Mouse (Mus musculus) midbrain, embryonic 10.5 days (tissue): ENCODE measurements around the gene Etfdh. TPM values are rescaled to one million over a fixed set of nuclear protein-coding genes. Genes with fewer than 3 reads are reported as not detected.
"Not testable (repeated sequence)": the region's sequence is repeated elsewhere in the genome, so short reads cannot be mapped to it uniquely, and the experiment has no call there.

Experiments
- DNase-seq: peaks from one replicate; pipeline ENCODE4 v3.0.0-alpha.2; 2017; ENCODE audit warnings: low spot score
- H3K27ac ChIP-seq: fragments of 300-500 bp; sonication (generic); replicated peaks from 2 replicates; pipeline ENCODE4 v1.5.1; 2016; ENCODE audit warnings: mild to moderate bottlenecking
- H3K27me3 ChIP-seq: fragments of 300-500 bp; sonication (generic); 2 replicates; pipeline ENCODE4 v1.6.1; 2016; ENCODE audit warnings: low read depth, mild to moderate bottlenecking; ENCODE audit not compliant: poor library complexity, severe bottlenecking
- H3K36me3 ChIP-seq: fragments of 300-500 bp; sonication (generic); 2 replicates; pipeline ENCODE4 v1.6.1; 2016; ENCODE audit warnings: mild to moderate bottlenecking, moderate library complexity
- H3K4me1 ChIP-seq: fragments of 300-500 bp; sonication (generic); 2 replicates; pipeline ENCODE4 v1.6.1; 2016
- H3K4me3 ChIP-seq: fragments of 300-500 bp; sonication (generic); 2 replicates; pipeline ENCODE4 v1.5.1; 2016; ENCODE audit warnings: mild to moderate bottlenecking, moderate library complexity
- H3K9me3 ChIP-seq: fragments of 300-500 bp; sonication (generic); replicated peaks from 2 replicates; pipeline ENCODE4 v1.6.1; 2016; ENCODE audit warnings: mild to moderate bottlenecking
- WGBS: fragments of 180-500 bp; shearing (Covaris S2); methylation state at CpG from one replicate; pipeline ENCODE4 v1.1.7; 2016; 5-methylcytosine and 5-hydroxymethylcytosine counted together
- polyA plus RNA-seq: library from polyadenylated mRNA; unstranded; fragments of >200 nt; fragmentation: Nextera tagmentation; extraction: Ambion mirVana; gene quantifications from 2 replicates; pipeline ENCODE4 v1.2.1, GENCODE M21; 2016

Etfdh gene
- polyA plus RNA-seq, 1 experiment from 2014 or later, result 47.1 TPM

- peaks cover 19% of the 10 kb centered on the region for H3K4me1 ChIP-seq
- no peaks in the 10 kb centered on the region for H3K9me3 ChIP-seq
- no peaks in the 10 kb centered on the region for H3K27me3 ChIP-seq
- no peak overlapping the region for H3K27ac ChIP-seq
- no peaks in the 10 kb centered on the region for H3K36me3 ChIP-seq
- 73% methylated on average over 3 of the region's 3 CpGs for WGBS
- no peak for DNase-seq
- no peak overlapping the region for H3K4me3 ChIP-seq
Measured at GRCm38 (mm10) chr3:79574336-79574735, 55.0 kb downstream of the Etfdh start.

DNA sequence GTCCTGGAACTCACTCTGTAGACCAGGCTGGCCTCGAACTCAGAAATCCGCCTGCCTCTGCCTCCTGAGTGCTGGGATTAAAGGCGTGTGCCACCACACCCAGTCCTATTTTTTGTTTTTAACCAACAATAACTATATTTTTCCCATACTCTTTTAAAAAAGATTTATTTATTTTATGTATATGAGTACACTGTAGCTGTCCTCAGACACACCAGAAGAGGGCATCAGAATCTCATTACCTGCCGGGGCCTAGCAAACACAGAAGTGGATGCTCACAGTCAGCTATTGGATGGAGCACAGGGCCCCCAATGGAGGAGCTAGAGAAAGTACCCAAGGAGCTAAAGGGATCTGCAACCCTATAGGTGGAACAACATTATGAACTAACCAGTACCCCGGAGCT, 55.9 kb downstream of the Etfdh start:
- peaks cover 19% of the 10 kb centered on the region for H3K4me1 ChIP-seq
- H3K27me3 ChIP-seq, H3K27ac ChIP-seq, DNase-seq, H3K9me3 ChIP-seq, H3K4me3 ChIP-seq, H3K36me3 ChIP-seq: not testable (repeated sequence)
- WGBS, result 93% methylated on average over 5 of the region's 5 CpGs

DNA sequence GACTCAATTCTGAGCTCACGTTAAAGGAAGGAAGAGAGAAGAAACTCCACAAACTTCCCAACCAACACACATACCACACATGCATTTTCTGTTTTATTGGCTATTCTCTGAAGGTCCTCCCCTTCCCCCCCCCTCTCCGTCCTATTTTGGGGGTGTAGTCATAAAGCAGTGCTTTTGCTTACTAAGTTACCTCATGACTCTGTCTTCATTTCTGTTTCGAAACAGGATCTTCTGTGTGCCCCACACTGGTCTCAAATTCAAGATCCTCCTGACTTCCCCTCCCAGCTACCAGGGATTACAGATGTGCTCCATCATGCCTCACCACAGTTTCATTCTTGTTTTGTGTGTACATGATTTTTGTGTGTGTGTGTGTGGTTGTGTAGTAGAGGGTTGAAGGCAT, 56.9 kb downstream of the Etfdh start:
- H3K27me3 ChIP-seq, result 0 out of 2 replicates have a peak, but pooled peaks cover 5% of the 10 kb centered on the region
- H3K27ac ChIP-seq, result no peak overlapping the region
- peaks cover 26% of the 10 kb centered on the region for H3K4me1 ChIP-seq
- no peak for DNase-seq
- no peaks in the 10 kb centered on the region for H3K36me3 ChIP-seq
- no peak overlapping the region for H3K4me3 ChIP-seq
- 69% methylated on average over 3 of the region's 3 CpGs for WGBS
- no peaks in the 10 kb centered on the region for H3K9me3 ChIP-seq

DNA sequence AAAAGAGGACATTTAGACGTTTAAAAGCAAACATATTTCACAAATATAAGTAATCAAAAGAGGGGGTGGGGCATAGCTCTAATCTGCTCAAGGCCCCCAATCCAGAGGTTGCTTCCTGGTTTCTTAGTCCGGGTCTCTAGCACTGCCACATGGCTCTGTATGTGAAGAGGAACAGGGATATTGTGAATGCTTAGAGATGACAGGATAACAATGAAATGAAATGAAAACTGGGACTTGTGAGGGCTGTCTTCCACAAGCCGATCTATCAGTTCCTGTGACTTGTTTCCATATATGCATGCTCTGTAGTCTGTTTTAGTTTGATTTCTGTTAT, 60.0 kb downstream of the Etfdh start:
- H3K27me3 ChIP-seq, result 0 out of 2 replicates have a peak, but pooled peaks cover 5% of the 10 kb centered on the region
- 92% methylated on average over 3 of the region's 3 CpGs for WGBS
- no peaks in the 10 kb centered on the region for H3K9me3 ChIP-seq
- H3K4me3 ChIP-seq, result no peak overlapping the region
- H3K36me3 ChIP-seq, result no peaks in the 10 kb centered on the region
- no peak overlapping the region for H3K27ac ChIP-seq
- no peak for DNase-seq
- peaks cover 19% of the 10 kb centered on the region for H3K4me1 ChIP-seq

DNA sequence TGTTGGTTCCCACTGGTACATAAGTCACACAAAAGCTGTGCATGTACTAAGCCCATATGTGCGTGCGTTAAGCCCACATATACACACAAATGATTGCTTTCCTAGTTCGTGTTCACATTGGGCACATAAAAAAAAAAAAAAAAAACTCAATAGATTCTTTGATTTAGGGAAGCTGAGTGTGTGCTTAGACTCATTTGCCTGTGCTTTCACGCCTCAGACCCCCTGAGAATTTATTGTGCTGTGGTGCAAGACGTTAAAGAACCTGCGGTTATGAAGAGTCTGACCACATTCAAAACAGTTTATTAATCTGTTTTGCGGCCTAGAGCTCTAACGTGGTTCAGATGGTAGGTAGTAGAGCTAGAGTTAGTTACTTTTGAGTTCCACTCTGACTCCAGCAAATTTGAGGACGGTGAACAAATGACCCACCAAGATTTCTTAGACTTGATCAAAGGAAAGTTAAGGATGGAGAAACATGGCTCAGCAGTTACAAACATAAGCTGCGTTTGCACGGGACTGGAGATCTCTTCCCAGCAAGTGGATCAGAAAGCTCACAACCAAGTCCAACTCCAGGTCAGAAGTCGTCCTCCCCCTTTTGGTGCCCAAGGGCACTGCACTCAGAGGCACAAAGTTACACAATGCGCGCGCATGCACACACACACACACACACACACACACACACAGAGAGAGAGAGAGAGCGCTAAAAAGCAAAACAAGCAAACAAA, 60.5 kb downstream of the Etfdh start:
- no peak for DNase-seq
- peaks cover 19% of the 10 kb centered on the region for H3K4me1 ChIP-seq
- no peaks in the 10 kb centered on the region for H3K9me3 ChIP-seq
- H3K27ac ChIP-seq, result no peak overlapping the region
- peak overlapping the region; percentile 87; the same call in 1 of the 2 replicates for H3K4me3 ChIP-seq
- H3K36me3 ChIP-seq, result no peaks in the 10 kb centered on the region
- 0 out of 2 replicates have a peak, but pooled peaks cover 5% of the 10 kb centered on the region for H3K27me3 ChIP-seq
- 93% methylated on average over 16 of the region's 16 CpGs for WGBS

GRCm38 (mm10) chr3:79567703-79568362, 61.5 kb downstream of the Etfdh start, which contains the start of gene Fnip2:
Gene Fnip2, minus strand, starts transcription at chr3:79567796.
- H3K4me1 ChIP-seq, result peaks cover 19% of the 10 kb centered on the region
- peak within 1 kb of the TSS; percentile 90 for H3K27ac ChIP-seq
- H3K9me3 ChIP-seq, result no peaks in the 10 kb centered on the region
- H3K36me3 ChIP-seq, result no peaks in the 10 kb centered on the region
- 0 out of 2 replicates have a peak, but pooled peaks cover 5% of the 10 kb centered on the region for H3K27me3 ChIP-seq
- peak; percentile 96 for DNase-seq
- H3K4me3 ChIP-seq, result peak within 1 kb of the TSS; percentile 87
- under 1% methylated on average over 52 of the region's 55 CpGs for whole genome bisulfite sequencing

GRCm38 (mm10) chr3:79566716-79567691, 62.3 kb downstream of the Etfdh start:
- no peaks in the 10 kb centered on the region for H3K9me3 ChIP-seq
- DNase-seq, result no peak
- H3K36me3 ChIP-seq, result no peaks in the 10 kb centered on the region
- peak overlapping the region; percentile 90 for H3K27ac ChIP-seq
- H3K4me1 ChIP-seq, result peaks cover 19% of the 10 kb centered on the region
- 4% methylated on average over 59 of the region's 60 CpGs for WGBS
- H3K4me3 ChIP-seq, result peak overlapping the region; percentile 87
- H3K27me3 ChIP-seq, result 0 out of 2 replicates have a peak, but pooled peaks cover 5% of the 10 kb centered on the region

DNA sequence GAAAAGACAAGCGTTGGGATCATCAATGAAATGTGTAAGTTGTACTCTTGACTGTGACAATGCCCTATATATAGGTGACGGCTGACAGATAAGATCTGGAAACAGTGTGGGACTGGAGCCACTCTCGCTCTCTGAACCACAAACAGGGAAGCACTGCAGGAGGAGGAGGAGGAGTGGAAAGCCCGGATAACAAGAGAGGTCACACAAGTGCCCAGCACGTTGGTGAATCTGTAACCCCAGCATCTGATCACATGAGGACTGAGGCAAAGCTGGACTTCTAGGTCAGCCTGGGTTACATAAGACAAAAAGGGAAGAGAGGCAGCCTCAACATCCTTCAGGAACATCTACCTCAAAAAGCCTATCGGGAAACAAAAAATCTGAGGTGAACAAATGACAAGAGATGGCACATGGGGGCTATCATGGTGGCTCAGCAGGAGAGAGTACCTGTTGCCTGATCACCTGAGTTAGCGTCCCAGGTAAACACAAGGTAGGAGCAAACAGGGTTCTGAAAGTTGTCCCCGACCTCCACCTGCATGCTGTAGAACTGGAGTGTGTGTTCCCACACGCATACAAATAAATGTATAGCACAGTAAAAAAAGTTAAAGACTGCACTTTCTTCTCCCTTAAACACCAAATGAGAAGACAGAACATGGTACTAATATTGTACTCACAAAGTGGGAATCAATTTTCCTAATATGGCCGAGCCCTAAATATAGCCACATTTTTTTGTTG, 64.3 kb downstream of the Etfdh start:
- Histone ChIP-seq H3K4me1 (peaks cover 19% of the 10 kb centered on the region), H3K27ac (no peak overlapping the region), H3K27me3 (0 out of 2 replicates have a peak, but pooled peaks cover 5% of the 10 kb centered on the region), H3K36me3 (no peaks in the 10 kb centered on the region), H3K4me3 (no peak overlapping the region), H3K9me3 (no peaks in the 10 kb centered on the region)
- no peak for DNase-seq
- 87% methylated on average over 10 of the region's 10 CpGs for WGBS

- Histone ChIP-seq H3K4me3 (no peak overlapping the region), H3K36me3 (no peaks in the 10 kb centered on the region), H3K27me3 (no peaks in the 10 kb centered on the region), H3K9me3 (no peaks in the 10 kb centered on the region), H3K27ac (no peak overlapping the region), H3K4me1 (peaks cover 19% of the 10 kb centered on the region)
- no peak for DNase-seq
- WGBS, result 85% methylated on average over 2 of the region's 2 CpGs
Measured at GRCm38 (mm10) chr3:79563511-79563910, 65.8 kb downstream of the Etfdh start.

DNA sequence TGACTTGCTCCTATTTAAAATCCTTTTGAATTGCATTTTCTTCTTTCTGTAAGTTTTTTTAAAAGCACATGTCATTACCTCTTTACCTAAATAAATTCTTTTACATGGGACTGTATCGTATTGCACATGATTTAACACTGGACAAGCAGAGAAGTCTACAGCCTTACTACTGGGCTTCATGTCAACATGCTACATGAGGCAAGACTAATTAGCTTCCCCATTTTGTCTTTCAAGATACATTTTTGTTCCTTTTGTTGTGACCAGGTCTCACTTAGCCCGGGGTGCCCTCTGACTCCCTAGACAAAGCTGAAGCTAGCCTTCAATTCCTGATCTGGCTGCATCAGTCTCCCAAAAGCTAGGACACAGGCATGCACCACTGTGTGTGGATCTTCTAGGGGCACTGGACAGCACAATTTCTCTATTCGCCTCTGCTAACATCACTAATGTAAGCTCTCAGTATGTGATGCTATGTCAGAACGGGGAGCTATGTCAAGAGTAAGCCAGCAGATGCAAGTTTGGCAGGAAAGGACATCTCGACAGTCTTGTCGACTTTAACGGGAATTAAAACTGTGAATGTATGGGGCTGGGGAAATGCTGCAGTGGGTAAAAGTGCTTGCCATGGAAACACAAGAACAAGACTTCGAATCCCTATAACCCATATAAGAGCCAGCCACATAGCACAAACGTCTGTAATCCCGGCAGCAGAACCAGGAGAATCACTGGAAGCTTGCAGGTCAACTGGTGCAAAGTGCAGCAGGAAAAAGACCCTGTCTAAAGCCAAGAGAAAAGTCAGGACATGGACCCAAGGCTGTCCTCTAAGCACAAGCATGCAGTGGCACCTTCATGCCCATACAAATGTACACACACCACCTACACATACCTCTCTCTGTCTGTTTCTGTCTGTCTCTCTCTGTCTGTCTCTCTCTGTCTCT, 67.2 kb downstream of the Etfdh start:
- Histone ChIP-seq H3K9me3 (no peaks in the 10 kb centered on the region), H3K27ac (no peak overlapping the region), H3K4me1 (peaks cover 8% of the 10 kb centered on the region), H3K4me3 (no peak overlapping the region), H3K27me3 (no peaks in the 10 kb centered on the region), H3K36me3 (no peaks in the 10 kb centered on the region)
- no peak for DNase-seq
- WGBS, result 88% methylated on average over 10 of the region's 10 CpGs

DNA sequence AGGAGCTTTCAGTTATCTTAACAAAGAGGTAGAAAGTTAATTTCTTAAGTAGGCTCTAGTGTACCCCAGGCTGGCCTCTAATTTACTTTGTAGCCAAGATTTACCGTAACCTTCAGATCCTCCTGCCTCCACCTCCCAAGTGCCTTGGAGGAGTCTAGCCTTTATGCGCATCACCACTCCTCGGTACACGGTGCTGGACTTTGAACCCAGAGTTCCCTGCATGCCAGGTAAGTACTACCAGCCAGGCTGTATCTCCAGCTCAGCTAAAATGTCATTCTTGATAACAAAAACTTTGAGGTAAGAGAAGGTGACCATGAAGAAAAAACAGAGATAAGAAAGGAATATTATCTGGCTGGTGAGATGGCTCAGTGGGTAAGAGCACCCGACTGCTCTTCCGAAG, 68.7 kb downstream of the Etfdh start:
- no peaks in the 10 kb centered on the region; the same call in 1 of the 2 replicates for H3K4me1 ChIP-seq
- no peak for DNase-seq
- 99% methylated on average over 6 of the region's 6 CpGs for WGBS
- no peaks in the 10 kb centered on the region for H3K36me3 ChIP-seq
- no peaks in the 10 kb centered on the region for H3K27me3 ChIP-seq
- H3K27ac ChIP-seq, result no peak overlapping the region
- H3K4me3 ChIP-seq, result no peak overlapping the region
- no peaks in the 10 kb centered on the region for H3K9me3 ChIP-seq
